36 mouse cellular contexts compared by ENCODE assay signal in the genomic region with DNA sequence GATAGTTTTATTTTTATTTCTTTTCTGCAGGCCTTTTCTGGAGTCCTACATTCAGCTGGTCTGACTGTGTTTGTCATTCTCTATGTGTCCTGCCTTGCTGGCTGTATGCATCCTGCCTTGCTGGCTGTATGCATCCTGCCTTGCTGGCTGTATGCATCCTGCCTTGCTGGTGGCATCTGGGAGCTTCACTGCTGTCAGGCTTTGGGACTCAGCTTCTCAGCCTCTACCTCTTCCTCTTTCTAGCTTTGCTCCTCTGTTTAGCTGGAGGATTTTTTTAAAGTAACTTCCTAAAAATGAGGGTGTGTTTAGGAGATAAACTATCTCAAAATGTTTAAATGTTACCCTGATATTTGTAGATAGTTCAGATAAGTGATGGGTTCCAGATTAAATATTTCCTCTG. TPM values are rescaled to one million over a fixed set of nuclear protein-coding genes. Genes with fewer than 3 reads are reported as not detected.
"Had no signal": no experiment of that assay in that cellular context is flagged by ENCODE, and none has a peak within 500 bp of the region (broad histone marks: within the 10 kb centered on the region; RNA-seq: fewer than 3 reads in every experiment).

No protein-coding gene starts in this region.

- H3K4me3 ChIP-seq: gastrocnemius, adult 2 months; heart, embryonic 13.5 days; heart, embryonic 15.5 days; hindbrain, embryonic 10.5 days; hindbrain, embryonic 12.5 days; kidney, embryonic 15.5 days; layer of hippocampus, adult 2 months; limb, embryonic 13.5 days; limb, embryonic 15.5 days; liver, embryonic 12.5 days had no signal

- DNase-seq: forebrain, postnatal 0 days; gastrocnemius, adult 2 months; gastrocnemius, postnatal 10 days; gastrocnemius, postnatal 25 days; heart, adult 18-20 months; heart, postnatal 14 days; heart, postnatal 36 days; kidney, adult 11 months; kidney, adult 2 months; kidney, adult 9 months; kidney, postnatal 25 days; kidney, postnatal 4 days; layer of hippocampus, postnatal 36 days; left cerebral cortex, postnatal 4 days had no signal

- ATAC-seq: forebrain, postnatal 0 days; hindbrain, embryonic 16.5 days; inflammation-experienced regulatory T-cells, adult 6 months; intestine, embryonic 16.5 days; liver, embryonic 12.5 days had no signal

- H3K4me1 ChIP-seq: heart, embryonic 15.5 days; hindbrain, embryonic 10.5 days; hindbrain, embryonic 12.5 days; kidney, embryonic 15.5 days; limb, embryonic 13.5 days; limb, embryonic 15.5 days; liver, embryonic 12.5 days had no signal

- H3K27me3 ChIP-seq: hindbrain, embryonic 12.5 days; kidney, embryonic 15.5 days; limb, embryonic 13.5 days; limb, embryonic 15.5 days; liver, embryonic 12.5 days had no signal

- H3K27ac ChIP-seq: gastrocnemius, adult 2 months; heart, embryonic 13.5 days; heart, embryonic 15.5 days; hindbrain, embryonic 10.5 days; hindbrain, embryonic 12.5 days; hindbrain, embryonic 14.5 days; kidney, embryonic 15.5 days; kidney, postnatal 0 days; layer of hippocampus, adult 2 months; limb, embryonic 13.5 days; limb, embryonic 15.5 days; liver, embryonic 12.5 days had no signal

- H3K36me3 ChIP-seq: heart, embryonic 13.5 days; heart, embryonic 15.5 days; hindbrain, embryonic 10.5 days; hindbrain, embryonic 12.5 days; kidney, embryonic 15.5 days; limb, embryonic 13.5 days; limb, embryonic 15.5 days; liver, embryonic 12.5 days had no signal

- H3K9me3 ChIP-seq: heart, embryonic 13.5 days; hindbrain, embryonic 10.5 days; hindbrain, embryonic 12.5 days; kidney, embryonic 15.5 days; limb, embryonic 13.5 days; limb, embryonic 15.5 days; liver, embryonic 12.5 days had no signal

- H3K4me2 ChIP-seq: heart, embryonic 11.5 days; heart, embryonic 13.5 days; heart, embryonic 15.5 days; hindbrain, embryonic 12.5 days; hindbrain, embryonic 14.5 days; kidney, embryonic 15.5 days; limb, embryonic 13.5 days; limb, embryonic 15.5 days; liver, embryonic 12.5 days had no signal

- H3K9ac ChIP-seq: forebrain, postnatal 0 days; heart, embryonic 13.5 days; heart, embryonic 15.5 days; hindbrain, embryonic 12.5 days; hindbrain, embryonic 14.5 days; kidney, embryonic 15.5 days; limb, embryonic 13.5 days; limb, embryonic 15.5 days; liver, embryonic 12.5 days had no signal

RNA-seq across cellular contexts. Expression of gene Tnfsf8, which starts 36.0 kb away (rescaled TPM):
- total RNA-seq: forebrain, postnatal 0 days; gastrocnemius, adult 2 months; gastrocnemius, postnatal 25 days; gastrocnemius, postnatal 4 days; heart, postnatal 14 days; heart, postnatal 36 days; layer of hippocampus, adult 2 months; layer of hippocampus, postnatal 10 days; layer of hippocampus, postnatal 36 days; left cerebral cortex, adult 18-20 months; left cerebral cortex, postnatal 10 days; left cerebral cortex, postnatal 25 days; left cerebral cortex, postnatal 4 days had no signal
- polyA plus RNA-seq: heart, embryonic 11.5 days; heart, embryonic 13.5 days; heart, postnatal 0 days; hindbrain, embryonic 10.5 days; hindbrain, embryonic 12.5 days; hindbrain, embryonic 14.5 days; kidney, embryonic 15.5 days; kidney, postnatal 0 days; limb, embryonic 11.5 days; limb, embryonic 13.5 days; limb, embryonic 15.5 days had no signal
